Mouse (Mus musculus): ENCODE measurements around the gene Ndufb2.

Gene Ndufb2

DNA sequence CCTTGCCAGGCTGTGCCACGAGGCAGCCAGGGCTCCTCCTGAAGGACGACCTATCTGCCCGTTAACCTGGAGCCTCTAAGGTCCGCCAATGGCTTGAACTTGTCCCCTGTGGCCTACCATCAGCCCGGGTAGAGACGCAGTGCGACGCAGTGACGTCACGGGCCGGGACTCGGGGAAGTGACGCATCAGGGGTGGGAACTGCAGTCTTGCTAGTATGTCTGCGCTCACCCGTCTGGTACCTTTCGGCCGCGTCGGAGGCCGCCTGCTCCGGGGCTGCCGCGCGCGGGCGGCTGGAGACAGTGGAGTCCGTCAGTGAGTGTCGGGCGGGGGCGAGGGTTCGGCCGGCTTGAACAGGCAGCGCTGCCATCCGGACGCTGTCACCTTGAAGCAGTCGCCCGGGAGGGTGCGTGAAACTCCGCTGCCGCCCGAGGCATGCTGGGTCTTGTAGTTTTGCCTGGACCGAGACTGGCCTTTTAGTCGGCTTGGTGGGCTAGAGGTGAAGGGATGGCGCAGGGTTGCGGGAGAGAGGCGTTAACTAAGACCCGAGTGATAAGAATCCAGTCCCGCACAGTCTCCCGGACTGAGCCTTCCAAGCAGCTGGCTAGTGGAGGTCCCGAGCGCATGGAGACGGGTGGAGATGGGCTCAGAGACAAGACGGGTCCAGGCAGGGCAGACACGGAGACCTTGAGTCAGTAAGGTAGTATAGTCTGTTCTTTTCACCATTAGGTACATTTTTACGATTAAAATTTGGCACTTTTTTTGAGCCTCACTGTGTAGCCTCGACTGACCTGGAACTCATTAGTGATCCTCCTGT is at the start of gene Ndufb2:
Gene Ndufb2 (plus strand): TSS at position 174 of the 814 bp plus-strand sequence.
- peak; percentile 96 to 97 for DNase-seq (ENCODE audit: low spot score in 2 of 2)

DNA sequence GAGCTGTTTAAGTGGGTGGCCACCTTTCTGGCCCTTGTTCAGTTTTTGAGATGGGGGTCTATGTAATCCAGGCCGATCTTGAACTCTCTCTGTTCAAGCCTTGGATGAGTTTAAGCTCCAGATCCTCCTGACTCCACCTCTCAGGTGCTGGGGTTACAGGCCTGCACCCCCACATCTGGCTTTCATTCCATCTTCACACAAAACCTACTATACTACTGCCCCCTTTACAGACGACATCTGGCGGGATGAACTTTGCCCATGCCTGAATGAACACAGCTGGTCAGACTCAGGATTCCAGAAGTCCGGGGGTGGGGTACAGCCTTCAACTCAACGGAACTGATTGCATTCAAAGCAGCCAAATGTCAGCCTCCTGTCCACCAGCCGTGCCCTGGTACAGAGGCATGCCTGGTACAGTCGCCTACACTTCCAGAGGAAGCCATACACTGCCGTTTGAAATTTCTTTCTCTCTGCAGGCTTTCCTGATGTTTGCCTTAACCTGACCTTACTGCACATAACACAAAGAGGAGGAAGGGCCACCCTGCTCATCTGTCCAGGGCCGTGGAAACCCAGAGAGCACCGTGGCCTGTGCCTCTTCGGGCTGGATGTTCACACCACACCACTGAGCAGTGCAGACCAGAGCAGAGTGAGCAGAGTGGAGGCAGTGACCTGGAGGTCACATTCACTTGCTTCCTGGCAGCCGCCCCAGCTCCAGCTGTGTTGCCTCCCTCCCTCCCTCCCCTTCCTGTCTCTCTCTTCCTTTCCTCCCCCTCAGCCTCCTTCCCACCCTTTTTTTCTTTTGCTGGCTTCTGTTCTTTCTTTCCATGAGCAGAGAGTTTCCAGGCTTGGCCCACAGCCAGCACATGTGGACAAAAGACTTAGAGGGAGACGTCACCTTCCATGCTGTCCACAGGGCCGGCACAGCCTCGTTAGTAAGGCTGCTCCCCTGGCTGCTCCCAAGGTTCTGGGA is 49.5 kb upstream of the Ndufb2 start:
- DNase-seq (ENCODE audit: low spot score in 2 of 2) = peak; percentile 77 to 80

DNA sequence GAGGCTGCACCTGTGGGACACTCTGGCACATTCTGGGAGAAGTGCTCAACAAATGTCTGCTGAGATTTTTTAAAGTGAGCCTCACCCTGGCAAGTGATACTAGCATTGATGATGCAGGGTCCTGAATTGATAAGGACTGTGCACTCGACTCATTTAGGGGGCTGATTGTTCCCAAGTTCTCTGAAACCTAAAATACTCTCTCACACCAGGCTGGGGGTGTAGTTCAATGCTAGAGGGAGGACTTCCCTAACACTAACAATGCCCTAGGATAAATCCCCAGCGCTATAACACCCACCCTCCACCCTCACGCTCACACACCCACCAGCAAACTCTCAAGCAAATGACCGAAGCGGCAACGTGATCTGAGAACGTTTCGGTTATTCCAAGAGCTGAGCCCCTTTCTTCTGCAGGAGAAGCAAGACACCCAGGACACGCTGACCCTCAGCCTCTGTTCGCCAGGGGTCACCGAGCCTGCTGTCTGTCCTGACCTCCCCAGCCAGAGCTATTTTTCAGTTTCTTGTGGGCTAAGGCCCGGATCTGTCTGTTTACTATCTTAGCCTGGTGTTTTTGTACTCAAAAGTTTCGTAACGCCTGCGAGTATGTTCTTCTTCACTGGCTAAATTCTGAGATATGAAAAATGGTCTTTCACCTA is 48.5 kb upstream of the Ndufb2 start:
- no peak for DNase-seq (ENCODE audit: low spot score in 2 of 2)

DNA sequence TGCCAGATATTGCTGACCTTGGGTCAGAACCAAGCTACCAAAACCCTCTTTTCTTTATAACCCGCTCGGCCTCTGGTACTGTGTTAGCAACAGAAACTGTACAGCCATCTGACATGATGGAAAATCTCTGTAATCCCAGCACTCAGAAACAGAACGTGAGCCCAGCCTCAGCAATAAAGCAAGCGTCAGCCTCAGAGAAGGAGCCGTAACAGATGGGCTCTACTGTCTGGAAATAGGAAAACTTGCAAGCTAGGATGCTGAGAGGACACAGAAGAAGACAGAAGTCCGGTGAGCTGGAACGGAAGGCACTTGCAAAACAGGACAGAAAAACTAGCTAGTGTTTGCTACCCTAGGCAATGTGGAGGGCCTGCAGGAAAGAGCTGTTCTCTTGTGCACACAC is 46.9 kb upstream of the Ndufb2 start:
- DNase-seq (ENCODE audit: low spot score in 2 of 2) = no peak

DNA sequence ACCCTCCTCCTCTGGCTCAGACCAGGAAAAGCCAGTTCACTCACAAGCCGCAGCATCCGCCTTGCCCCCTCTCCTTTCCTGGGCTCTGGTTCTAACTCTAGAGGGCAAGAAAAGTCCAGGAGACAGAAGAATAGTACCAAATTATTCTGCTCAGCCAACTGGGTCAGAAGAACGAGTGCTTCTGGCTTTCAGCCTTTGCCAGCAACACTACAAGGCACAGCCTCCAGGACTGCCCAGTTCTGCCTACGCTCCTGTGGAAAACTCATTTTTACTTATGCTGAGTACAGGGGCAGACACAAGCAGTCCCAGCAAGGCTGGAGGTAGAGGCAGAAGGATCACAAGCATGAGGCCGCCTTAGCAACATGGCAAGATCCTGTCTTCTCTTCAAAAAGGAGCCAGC is 44.3 kb upstream of the Ndufb2 start:
- no peak for DNase-seq (ENCODE audit: low spot score in 2 of 2)

DNA sequence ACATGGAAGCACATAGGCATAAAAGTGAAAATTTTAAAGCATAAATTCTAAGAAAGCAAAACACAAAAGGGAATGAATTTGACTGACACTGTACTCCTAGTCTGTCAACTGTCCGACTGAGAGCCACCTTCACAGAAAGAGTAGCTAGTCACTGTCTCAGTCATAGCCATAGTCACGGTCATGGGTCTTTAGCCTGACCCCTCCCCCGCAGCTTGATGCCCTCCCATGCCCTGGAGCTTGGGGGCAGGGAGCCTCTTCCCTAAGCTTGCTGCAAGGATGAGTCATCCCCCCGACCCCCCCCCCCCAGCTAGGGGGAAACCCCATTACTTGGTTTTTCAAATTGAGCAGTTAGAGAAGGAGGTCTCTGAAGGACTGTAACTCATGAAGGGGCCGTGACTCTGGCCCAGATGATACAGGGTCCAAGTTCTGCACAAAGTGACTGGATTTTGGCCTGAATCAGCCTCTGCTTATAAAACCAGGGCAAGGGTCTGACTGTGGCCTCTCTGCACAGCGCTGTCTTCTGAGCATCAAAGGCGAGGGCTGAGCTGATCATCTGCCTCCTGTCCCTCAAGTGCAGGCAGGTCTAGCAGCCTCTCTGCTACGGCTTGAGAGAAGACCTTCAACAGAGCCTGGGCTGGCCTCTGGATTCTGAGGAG is 40.3 kb upstream of the Ndufb2 start:
- DNase-seq (ENCODE audit: low spot score in 2 of 2) = no peak

DNA sequence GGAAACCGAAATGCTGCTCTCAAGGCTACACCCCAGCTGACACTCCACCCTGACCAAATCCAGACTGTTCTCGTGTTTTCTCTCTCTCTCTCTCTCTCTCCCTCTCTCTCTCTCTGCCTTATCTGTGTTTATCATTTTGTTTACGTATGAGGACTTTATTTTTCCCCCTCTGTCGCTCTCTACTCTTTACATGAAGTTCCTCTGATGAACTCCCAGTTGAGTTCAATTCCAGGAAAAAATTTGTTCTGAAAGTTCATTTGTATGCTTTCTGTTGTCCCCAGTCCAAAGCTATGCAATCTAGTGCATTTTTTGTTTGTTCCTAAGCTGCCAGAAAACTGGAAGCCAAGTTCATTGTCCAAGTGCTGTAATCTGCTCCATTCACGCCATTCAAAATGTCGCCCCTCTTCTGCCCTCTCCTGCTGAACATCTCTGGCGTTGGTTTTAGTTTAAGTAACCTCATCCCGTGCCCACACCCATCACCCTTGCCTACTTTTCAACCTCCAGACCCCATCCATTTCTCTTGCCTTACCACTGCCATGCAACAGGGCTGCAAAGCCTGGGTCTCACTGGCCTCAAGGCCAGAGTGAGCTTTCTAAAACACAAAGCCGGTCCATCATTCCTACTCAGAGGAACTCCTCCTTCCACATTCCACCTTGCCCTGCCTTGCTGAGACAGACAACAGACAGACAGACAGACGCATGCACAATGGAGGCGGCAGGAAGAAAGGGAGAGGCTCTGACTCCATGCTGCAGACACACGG is 37.3 kb upstream of the Ndufb2 start:
- no peak for DNase-seq (ENCODE audit: low spot score in 2 of 2)

DNA sequence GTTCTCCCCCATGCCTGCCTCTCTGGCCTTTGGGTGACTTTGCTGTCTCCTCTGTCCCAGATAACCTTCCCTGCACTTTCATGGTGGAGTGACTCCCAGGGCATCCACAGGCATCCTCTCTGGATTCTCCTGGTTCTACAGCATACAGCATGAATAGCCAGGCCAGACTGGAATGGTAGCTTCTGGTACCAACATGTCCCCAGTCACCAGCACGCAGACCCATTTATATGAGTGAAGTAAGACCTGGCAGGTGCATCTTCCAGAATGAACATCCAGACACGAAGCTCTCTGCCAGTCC is 36.8 kb upstream of the Ndufb2 start:
- DNase-seq (ENCODE audit: low spot score in 2 of 2) = no peak

DNA sequence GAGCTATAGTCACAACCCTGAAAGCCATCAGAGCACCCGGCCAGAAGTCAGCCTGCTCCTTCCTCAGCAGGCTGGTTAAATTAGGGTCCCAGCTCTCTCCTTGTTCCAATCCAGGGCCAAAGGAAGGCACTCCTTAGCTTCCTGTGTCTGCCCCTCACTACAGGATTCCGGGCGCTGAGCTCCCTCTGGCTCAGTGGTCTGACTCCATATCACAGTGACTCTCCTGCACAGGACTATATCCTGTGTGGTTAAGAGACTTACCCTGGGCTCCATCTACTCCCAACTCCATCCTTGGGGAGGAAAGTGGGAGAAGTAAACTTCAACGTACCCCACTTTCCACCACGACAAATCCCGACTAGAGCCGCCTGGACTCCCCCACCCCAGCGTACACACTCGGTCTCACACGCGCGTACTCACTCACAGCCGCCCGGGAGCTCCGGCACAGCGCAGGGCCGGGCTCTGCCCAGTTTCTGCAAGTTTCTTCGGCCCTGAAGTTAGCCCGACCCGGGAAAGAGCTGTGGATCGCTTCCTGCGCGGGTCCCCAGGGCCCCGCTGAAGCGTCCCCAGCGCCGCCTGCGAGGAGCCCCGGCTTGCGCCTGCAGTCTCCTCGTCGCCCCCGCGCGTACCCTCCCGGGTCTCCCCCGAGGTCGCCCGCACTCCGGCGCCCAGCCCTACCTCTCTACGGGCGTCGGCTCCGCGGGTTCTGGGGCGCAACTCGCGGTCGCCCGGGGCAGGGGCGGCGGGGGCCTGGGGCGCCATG is 35.3 kb upstream of the Ndufb2 start:
- DNase-seq (ENCODE audit: low spot score in 2 of 2) = peak in 1 of 2 experiments; percentile 60

DNA sequence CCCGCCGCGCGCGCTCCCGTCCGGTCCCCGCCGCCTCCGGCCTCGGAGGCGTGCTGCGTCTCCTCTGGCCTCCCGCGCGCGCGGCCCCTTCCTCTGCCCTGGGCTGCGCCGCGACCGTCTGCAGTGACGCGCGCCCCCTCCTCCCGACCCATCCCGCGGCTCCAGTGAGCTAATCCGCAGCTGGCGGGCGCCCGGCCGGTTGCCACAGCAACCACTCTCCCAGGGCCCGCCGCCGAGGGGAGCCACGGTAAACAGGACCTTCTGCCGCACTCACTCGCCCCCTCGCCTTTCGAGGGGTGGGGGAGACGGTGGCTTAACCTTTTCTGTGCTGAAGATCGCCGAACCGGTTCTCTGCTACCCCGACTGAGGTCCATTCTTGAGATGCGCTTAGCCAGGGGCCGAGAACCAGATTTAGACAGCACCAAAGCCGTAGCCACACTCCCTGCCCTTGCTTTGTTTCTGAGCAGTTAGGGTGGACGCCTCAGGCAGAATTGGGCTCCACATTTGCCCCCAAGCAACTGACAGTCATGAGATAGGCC is 34.6 kb upstream of the Ndufb2 start, which contains the start of gene Dennd2a:
Gene Dennd2a (minus strand): TSS at position 145 of the 539 bp plus-strand sequence.
- peak; percentile 94 to 95 for DNase-seq (ENCODE audit: low spot score in 2 of 2)

DNA sequence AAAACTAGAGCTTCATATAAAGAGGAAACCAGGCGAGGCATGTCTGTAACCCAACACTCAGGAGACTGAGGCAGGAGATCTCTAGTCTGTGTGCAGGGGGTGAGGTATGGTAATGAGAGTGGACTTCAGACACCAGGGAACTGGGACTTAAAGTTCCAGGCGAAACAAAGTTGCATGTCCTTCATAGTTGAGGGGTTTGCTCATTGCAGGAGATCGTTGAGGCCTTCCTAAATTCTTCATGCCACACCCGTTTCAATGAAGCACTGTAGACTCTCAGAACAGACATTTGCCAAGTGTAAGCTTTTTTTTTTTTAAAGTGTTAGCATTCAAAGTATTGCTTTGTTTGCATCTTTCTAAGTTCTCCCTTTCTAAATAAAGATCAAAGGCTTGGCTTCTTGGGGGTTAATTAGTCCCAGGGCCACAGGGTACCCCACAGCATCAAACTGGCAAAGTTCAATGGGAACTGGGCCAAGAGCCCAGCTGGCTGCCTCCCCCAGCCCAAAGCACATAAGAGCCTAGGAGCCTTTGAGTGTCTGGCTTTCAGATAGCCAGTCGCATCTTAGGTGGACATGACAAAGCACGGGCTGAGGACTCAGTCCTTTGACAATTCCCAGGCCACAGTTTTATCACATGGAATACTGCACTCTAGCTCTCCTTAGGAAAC is 33.0 kb upstream of the Ndufb2 start:
- no peak for DNase-seq (ENCODE audit: low spot score in 2 of 2)

DNA sequence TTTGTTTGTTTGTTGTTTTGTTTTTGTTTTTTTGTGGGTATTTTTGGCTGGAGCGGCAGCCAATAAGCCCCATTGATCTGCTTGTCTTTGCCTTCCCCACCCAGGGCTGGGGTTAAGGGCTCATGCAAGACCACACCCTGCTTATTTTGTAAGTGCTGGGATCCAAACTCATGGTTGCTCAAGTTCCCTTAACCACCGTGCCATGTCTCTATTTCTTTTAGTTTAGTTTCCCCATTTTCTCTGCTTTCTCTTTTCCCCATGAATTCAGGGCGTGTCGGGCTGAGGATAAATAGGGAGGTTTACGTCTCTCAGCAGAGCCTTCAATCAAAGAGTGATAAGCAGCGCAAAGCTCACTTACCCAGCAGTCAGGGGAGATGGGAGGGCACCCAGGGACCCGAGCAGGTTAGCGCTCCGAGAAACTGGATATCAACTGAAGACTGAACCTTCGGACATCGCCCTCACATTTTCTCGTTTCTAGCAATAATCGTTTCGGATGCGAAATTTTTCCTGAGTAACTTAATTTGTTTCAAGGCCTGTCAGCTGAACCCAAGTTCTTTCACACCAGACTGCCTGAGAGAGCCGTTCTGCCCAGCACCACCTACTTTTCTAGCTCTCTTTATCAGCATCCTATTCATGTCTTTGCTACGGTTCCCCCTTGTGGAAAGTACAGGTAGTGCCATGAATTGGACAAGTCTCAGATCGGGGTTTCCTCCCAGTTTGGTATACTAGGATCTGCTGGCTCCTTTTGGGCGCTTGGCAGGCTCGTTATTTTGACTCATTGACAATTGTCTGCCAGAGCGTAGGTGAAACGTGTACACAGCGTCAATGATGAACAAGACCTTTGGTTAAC is 30.0 kb upstream of the Ndufb2 start:
- peak; percentile 89 to 90 for DNase-seq (ENCODE audit: low spot score in 2 of 2)

DNA sequence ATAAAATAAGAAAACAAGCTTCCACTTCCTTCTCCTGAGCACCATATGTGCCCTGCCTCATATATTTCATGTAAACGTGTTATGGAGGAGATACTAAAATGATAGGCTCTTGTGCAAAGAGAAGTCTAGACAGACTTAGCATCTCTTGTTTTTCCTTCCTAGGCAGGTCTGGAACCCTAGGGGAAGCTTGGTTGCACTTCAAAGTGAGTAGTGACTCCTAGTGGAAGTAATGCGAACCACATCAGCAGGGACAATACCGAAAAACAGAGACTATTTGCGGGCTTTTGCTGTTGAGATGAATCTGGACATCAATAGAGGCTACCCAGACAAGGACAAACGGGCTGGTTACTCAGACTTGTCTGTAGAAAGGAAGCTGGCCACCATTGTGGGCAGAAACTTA is 24.8 kb upstream of the Ndufb2 start:
- no peak for DNase-seq (ENCODE audit: low spot score in 2 of 2)

DNA sequence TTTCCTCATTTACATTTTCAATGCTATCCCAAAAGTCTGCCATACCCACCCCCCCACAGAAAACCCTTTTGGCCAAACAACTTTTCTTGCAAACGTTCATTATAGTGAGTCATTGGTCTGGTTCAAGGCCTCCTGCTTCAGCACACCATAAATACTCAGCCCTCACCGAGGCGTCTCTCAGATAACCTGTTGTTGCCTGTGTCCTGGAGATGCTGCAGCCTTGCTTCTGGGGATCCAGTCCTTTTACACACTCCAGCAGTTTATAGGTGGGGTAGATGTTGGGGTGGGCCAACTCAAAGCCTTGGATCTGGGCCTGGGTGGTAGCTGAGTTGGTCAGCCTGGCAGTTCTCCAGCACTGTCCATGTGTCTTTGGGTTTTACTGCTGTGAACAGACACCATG is 21.9 kb upstream of the Ndufb2 start:
- DNase-seq (ENCODE audit: low spot score in 2 of 2) = no peak

DNA sequence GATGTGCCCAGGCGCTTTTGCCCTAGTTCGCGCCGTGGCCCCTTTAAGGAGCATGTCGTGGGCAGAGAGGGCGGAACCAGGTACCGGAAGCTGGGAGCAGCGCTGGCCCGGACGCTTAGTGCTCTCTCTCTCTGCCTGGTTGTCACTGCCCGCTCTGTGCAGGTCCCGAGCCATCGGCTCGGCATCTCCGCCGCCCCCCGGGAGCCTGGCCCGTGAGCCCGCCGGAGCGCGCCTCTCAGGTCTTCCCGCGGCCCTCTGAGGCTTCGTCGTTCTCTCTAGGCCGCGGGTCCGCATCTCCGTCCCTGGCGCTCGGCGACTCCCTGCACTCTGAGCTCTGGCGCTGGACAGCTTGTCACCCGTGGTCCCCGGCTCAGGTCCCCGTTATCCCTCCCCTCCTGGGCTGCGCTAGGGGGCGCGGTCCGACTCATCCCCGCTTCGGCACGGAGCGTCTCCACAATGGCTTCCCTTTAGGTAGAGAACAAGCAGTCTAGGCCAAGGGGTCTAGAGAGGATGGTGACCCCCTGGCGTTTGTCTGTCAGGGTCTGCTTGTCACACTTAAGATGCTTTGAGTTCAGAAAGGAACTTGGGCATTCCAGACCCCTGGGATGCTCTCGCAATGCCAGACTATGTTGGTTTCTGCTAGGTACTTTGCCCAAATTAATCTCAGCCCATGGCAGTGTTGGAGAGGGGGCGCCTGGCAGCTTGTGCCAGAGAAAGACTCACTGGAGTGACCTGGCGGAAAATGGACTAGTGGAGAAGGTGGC is 18.4 kb upstream of the Ndufb2 start, which contains the start of gene Adck2:
Gene Adck2 (plus strand): TSS at position 83 of the 764 bp plus-strand sequence.
- DNase-seq (ENCODE audit: low spot score in 2 of 2) = peak; percentile 87 to 91

DNA sequence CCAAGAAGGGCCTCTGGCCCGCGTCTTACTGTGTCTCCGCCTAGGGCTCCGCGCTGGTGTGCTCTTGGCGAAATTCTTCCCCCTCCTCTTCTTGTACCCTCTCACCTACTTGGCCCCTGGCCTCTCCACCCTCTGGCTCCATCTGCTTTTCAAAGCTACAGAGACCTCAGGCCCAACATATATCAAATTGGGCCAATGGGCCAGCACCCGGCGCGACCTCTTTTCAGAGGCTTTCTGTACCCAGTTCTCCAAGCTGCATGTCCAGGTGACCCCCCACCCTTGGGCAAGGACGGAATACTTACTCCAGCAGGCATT is 17.9 kb upstream of the Ndufb2 start:
- peak; percentile 42 to 52 for DNase-seq (ENCODE audit: low spot score in 2 of 2)

DNA sequence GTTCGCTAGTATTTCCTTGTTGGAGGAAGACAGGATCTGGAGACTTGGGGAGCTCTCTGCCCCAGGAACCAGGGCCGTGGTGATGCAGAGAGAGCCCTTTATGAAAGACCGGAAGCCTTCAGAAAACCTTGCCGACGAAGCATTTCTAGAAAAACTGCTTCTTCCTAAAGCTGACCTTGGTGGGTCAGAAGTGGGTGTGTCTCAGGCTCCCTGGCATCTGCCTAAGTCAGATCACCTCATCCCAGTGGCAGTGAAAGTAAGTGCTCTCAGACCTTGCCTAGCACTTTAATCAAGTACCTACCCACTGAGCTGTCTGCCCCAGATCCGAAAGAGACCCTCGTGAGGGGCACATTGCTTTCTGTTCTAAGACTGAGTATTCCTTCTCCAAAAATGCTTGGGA is 17.4 kb upstream of the Ndufb2 start:
- no peak for DNase-seq (ENCODE audit: low spot score in 2 of 2)

DNA sequence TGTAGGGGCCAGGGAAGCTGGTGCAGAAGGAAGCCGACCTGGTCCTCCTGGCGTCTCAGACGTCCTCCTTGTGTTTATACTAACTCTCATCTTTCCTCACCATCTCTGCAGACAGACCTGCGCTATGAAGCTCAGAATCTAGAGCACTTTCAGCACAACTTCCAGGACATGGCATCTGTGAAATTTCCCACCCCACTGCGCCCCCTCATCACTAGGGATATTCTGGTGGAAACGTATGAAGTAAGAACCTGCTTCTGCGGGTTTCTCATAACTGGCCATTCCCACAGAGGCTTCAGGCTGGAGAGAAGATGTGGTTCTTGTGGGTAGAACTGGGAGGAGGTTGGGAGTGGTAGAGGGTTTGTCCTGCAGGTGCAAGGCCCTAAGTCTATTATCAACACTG is 12.8 kb upstream of the Ndufb2 start:
- DNase-seq (ENCODE audit: low spot score in 2 of 2) = no peak
